Mouse (Mus musculus) embryo, embryonic 9.5 days (tissue): Measurements from ENCODE around the gene Tubgcp6.
A peak's percentile ranks its signal among the peaks of the same experiment; 100 is the strongest.

Source experiments
- DNase-seq: peaks from one replicate; pipeline ENCODE4 v3.0.0-alpha.2; 2017; ENCODE audit errors: extremely low spot score

Gene Tubgcp6

DNA sequence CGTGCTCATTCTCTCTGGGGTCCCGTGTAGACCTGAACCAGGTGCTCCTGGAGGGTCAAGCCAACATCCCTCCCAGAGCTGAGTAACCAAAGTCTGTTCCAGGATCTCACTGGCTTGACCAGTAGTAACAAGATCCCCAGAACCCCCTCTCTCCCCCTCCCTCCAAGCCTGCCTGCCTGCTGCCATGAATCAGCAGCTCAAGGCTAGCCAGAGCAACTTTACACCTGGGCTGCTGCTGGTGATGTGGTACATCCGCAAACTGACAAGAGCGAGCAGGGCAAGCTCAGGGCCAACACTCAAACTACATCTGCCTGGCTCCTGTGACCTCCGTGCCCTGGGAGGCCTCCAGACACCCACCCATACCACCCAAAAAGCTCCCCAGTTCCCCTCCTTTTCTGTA, 18.5 kb upstream of the Tubgcp6 start:
- DNase-seq = no peak

DNA sequence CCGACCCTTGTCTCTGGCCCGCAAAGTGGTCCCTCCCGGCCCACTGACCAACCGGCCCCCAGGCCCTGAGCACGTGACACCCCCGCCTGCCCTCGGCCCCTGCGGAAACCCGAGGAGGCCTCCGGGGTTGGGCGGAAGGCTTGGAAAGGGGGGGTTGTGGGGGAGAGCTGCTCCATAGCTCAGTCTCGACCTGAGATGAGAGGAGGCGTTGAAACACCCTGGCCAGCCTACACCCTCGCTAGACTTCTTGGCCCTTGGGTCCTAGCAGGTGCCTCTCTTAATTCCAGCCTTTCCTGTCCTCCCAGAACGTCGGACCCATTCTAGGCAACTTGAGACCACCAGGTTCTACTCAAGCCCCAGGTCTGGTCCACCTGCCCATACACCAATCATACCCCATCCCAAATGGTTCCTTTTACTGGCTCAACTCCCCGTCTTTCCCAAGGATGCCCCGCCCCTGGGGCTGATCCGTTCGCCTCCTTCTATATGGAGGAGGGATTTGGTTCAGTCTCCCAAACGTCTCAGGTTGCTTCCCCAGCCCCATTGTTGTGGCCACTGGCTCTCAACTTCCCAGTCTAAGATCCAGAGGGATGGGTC, 17.8 kb upstream of the Tubgcp6 start, which contains the start of gene Mapk12:
TSS of gene Mapk12 (minus strand) at position 45 of the 594 bp plus-strand sequence.
- DNase-seq = peak; percentile 80

DNA sequence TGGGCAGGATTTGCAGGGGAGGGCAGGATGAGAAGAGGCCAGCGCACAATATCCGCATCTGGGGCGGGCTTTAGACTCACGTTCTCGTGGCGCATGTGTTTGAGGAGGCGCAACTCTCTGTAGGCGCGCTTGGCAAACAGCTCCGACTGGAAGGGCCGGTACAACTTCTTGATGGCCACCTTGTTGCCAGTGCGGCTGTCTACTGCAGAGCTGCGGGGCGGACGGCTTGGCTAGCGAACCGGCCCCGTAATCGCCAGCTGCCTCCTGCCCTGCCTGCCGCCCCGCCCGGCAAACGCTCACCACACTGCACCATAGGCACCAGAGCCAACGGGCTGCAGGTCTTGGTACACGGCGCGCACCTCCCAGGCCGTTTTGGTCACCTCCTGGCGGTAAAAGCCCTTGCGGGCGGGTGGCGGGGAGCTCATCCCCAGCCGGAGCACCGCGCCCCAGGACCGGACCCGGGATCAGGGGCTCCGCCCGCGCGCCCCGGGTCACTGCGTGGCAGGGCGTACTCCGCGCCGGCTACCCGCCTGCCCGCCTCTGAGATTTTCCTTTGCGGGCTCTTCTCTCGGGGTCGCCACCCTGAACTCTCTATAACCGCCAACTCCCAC, 17.2 kb upstream of the Tubgcp6 start:
- no peak for DNase-seq

GRCm38 (mm10) chr15:89138531-89138930, 15.6 kb upstream of the Tubgcp6 start:
- DNase-seq = no peak

DNA sequence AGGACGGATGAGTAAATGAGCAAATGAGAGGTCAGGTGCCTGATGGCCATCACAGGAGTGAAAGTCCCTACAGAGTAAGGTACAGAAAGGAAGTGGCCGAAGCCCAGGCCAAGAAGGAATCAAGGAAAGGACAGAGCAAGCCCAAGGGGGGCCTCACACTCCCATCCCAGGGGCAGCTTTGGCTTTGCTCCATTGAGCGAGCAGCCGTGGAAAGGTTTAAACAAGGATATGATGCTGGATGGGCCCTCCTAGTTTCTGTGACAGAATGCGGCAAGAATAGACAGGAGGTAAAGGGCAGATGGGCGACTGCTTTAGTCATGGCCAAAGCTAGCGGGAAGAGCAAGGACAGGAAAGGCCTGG, 15.1 kb upstream of the Tubgcp6 start:
- DNase-seq = no peak

DNA sequence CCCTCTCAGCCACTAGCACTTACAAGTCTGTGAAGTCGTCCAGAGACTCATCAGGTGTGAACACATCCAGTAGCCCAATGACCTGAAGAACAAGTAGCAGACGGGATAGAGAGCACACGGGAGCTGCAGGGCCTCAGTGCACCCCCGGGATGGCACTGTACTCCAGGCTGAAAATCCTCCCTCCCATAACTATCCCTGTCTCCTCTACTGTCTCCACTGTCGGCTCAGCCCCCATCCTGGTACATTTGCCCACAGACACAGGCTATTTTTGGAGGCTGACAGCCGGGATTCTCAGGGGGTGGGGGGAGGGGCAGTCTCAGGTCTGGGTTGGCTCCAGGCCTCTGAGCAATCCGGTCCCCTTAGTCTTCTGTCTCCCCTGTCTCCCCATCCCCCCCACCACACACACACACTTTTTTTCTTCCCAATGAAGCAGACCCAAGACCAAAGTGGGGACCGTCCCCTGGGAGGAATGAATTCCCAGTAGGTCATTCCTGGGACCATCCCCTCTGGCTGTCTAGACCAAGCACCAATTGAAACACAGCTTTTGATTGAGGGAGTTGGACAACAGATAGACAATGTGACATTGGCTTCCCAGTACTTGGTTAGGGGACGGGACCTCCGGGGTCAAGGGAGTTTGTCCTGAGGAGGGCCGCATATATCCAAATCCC, 14.6 kb upstream of the Tubgcp6 start:
- DNase-seq = no peak

DNA sequence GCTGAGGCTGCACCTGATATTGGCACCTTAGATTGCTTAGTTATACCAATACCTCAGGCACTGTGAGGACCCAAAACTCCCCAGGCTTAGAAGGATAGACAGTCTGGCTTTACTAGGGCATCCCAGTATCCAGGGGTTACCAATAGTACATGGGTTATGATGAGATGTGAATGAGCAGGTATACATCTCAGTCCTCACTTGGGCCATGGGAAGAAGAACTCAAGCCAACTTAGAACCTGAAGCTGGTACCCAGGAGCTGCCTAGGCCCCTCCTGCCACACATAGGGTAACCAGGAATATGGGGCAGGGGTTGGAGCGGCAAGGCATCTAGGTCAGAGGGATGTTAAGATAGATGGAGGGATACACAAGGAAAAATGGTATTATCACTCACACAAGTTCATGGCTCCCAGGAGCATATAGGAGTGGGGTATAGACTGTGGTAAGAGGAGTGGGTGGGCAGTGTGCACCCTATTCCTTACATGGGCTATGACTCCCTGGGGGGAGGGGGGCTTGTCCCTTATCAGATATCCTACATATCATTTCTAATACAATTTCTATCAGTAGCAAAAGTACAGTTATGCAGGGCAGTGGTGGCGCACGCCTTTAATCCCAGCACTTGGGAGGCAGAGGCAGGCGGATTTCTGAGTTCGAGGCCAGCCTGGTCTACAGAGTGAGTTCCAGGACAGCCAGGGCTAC, 13.7 kb upstream of the Tubgcp6 start:
- no peak for DNase-seq

GRCm38 (mm10) chr15:89131316-89131715, 8.4 kb upstream of the Tubgcp6 start:
- DNase-seq = no peak

GRCm38 (mm10) chr15:89130245-89130644, 7.3 kb upstream of the Tubgcp6 start:
- no peak for DNase-seq

- DNase-seq = peak; percentile 85
Observed at GRCm38 (mm10) chr15:89128382-89129350, 5.8 kb upstream of the Tubgcp6 start, which contains the start of gene Hdac10. Gene Hdac10 (minus strand): TSS chr15:89128700.

- no peak for DNase-seq
Observed at GRCm38 (mm10) chr15:89127364-89127940, 4.5 kb upstream of the Tubgcp6 start.

DNA sequence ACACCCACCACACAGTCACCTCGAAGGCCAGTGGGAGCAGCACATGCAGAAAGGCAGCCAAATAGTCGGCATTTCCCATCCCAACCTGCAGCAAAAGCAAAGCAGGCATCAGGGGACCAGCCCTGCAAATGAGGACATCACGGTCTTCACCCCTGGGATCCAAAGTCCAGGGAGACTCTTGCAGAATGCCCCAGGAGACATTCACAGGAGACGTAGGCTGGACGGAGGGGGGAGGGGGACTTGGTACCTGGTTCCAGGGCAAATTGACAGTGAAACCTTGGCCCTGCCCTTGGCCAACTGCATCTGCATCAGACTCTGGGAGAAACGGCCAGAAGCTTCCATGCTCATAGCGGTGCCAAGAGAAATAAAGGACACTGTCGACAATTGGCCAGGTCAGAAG, 3.7 kb upstream of the Tubgcp6 start:
- DNase-seq = no peak

DNA sequence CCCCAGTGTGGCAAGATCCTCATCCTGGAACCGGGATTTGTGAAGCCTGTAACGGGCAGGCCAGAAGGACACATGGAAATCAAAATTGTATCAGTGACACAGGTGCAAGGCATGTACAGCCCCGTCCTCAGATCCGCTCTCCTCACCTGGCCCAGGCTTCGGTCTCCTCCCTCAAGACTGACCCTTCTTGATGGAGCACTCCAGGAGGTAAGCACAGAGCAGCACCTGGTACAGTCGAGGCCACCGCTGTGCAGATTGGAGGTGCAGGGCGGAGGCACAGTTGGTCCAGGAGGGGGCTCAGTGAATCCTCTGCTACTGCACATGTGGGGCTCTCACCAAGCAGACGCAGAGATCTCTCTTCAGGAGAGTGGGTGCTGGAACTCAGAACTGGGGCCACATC, 2.4 kb upstream of the Tubgcp6 start:
- DNase-seq = no peak

DNA sequence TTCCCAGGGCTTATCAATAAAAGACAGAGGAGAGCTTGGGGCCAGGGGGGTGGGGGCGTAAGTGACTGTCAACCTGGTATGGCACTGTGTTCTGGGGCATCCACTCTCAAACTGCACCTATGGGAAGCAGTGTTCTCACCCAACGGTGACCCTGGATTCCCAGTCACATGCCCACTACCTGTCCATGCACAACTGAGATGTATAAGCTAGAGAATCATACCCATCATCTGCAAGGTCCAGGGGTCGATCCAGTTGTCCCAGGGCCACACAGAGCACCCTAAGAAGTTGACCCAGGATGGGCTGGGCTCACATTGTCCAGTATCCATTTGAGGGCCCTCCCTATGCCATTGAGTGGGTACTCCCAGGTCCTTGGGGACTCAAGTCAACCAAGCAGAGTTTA, 1.4 kb upstream of the Tubgcp6 start:
- DNase-seq = no peak

DNA sequence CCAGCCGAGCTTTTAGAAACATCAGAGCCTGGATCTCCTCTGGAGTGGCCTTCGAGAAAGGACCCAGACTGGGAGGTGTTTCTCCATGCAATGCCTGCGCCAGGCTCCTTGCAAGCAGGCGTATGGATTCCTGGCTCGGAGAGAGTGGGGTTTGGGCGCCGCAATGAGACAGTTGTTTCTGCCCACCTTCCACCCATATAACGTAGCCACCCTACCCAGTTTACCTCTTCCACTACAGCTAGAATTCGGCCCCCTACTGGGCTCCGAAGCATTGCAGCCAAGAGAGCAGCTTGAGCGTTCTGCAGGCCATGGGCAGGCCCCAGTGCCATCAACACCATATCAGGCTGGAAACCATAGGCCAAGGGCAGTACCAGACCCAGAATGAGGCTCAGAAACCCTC, 683 bp upstream of the Tubgcp6 start:
- DNase-seq = peak; percentile 45

GRCm38 (mm10) chr15:89118007-89118406, 4.9 kb downstream of the Tubgcp6 start:
- DNase-seq = no peak

DNA sequence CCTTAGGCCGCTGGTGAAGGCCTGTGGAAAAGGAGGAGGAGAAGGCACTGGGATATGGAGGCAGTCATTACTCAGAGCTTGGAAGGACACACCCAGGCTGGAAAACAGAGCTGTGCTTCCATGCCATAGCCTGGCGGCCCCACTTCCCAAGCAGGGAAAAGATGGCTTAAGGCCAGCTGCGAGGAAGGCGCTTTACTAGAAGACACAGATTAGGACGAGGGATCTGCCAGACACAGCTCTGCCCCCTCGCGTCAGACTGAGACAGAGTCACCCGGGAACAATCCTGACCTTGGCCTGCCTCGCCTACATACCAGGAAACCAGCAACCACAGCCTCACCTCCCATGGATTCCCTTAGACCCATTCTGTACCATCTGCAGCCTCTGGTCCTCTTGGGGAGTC, 12.8 kb downstream of the Tubgcp6 start:
- no peak for DNase-seq

- no peak for DNase-seq
Observed at GRCm38 (mm10) chr15:89106976-89107375, 15.9 kb downstream of the Tubgcp6 start.

- DNase-seq = no peak
Observed at GRCm38 (mm10) chr15:89106073-89106472, 16.8 kb downstream of the Tubgcp6 start.

DNA sequence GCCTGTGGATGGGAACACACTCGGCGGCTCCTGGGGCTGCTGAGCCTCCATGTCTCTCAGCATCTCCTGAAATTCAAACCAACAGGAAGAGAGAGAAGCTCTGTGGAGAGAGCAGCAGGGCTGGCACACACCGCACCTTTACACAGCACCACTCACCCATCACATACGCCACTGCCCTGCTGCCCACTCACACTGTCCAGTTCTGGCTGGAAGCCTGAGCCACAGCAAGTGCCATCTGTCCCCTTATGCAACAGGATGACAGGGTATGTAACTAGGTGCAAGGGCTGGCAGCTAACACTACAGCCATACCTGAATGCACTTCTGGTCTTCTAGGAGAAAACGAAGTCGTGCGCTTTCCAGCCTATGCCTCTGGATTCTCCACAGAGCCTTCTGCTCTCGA, 18.5 kb downstream of the Tubgcp6 start:
- DNase-seq = no peak

GRCm38 (mm10) chr15:89103921-89104320, 19.0 kb downstream of the Tubgcp6 start:
- DNase-seq = no peak
